Mouse (Mus musculus) bone marrow, adult 2 months (tissue): ENCODE data around the gene Nr5a2. TPM values are rescaled to one million over a fixed set of nuclear protein-coding genes. Genes with fewer than 3 reads are reported as not detected.

Experiments
- H3K27ac ChIP-seq: fragments of 200-500 bp; 2 replicates; pipeline ENCODE4 v1.5.1; 2012; ENCODE audit warnings: low read depth, mild to moderate bottlenecking, control low read depth, inconsistent platforms, low read length; ENCODE audit not compliant: control insufficient read depth, poor library complexity, insufficient read depth
- H3K4me1 ChIP-seq: fragments of 200-500 bp; 2 replicates; pipeline ENCODE4 v1.6.1; 2011; ENCODE audit warnings: low read length; ENCODE audit not compliant: control insufficient read depth, insufficient read depth
- H3K4me3 ChIP-seq: fragments of 200-500 bp; replicated peaks from 2 replicates; pipeline ENCODE3; 2011; ENCODE audit warnings: mild to moderate bottlenecking, low read depth, low read length, control low read depth; ENCODE audit not compliant: control insufficient read depth
- CTCF ChIP-seq: fragments of 200-500 bp; IDR thresholded peaks from 2 replicates; pipeline ENCODE4 v1.5.1; 2011; ENCODE audit warnings: low read length, control low read depth; ENCODE audit not compliant: control insufficient read depth, insufficient read depth
- POLR2A ChIP-seq: fragments of 200-500 bp; IDR thresholded peaks from 2 replicates; pipeline ENCODE4 v1.6.1; 2011; ENCODE audit warnings: low read depth, mild to moderate bottlenecking, control low read depth, low read length, borderline replicate concordance; ENCODE audit not compliant: control insufficient read depth
- WGBS: fragments of 180-500 bp; shearing (Covaris S2); methylation state at CpG from one replicate; pipeline ENCODE4 v1.1.7; 2018; 5-methylcytosine and 5-hydroxymethylcytosine counted together
- polyA plus RNA-seq: library from polyadenylated mRNA; stranded (reverse); fragments of >200 nt; gene quantifications from 2 replicates; pipeline ENCODE4 v1.2.4, GENCODE M21; 2011; ENCODE audit warnings: low replicate concordance; ENCODE audit not compliant: missing spikeins, insufficient read depth, insufficient read length

The Nr5a2 gene
- polyA plus RNA-seq, 1 experiment = 2.3 TPM

- 89% methylated on average over 5 of the region's 5 CpGs for WGBS
- Histone ChIP-seq H3K4me3 (no peak overlapping the region), H3K4me1 (no peaks in the 10 kb centered on the region), H3K27ac (no peak overlapping the region)
- TF ChIP-seq CTCF (no peak), POLR2A (no peak)
These were observed 29.2 kb downstream of the Nr5a2 start for GRCm38 (mm10) chr1:136931026-136931425.

GRCm38 (mm10) chr1:136929743-136930142, 30.5 kb downstream of the Nr5a2 start:
- no peak for TF ChIP-seq POLR2A
- no peak for TF ChIP-seq CTCF
- 81% methylated on average over 6 of the region's 6 CpGs for WGBS
- Histone ChIP-seq H3K4me1 (no peaks in the 10 kb centered on the region), H3K4me3 (no peak overlapping the region), H3K27ac (no peak overlapping the region)

GRCm38 (mm10) chr1:136927428-136927827, 32.8 kb downstream of the Nr5a2 start:
- WGBS = 67% methylated on average over 9 of the region's 9 CpGs
- no peak overlapping the region for H3K4me3 ChIP-seq
- no peaks in the 10 kb centered on the region for H3K4me1 ChIP-seq
- no peak for TF ChIP-seq CTCF
- TF ChIP-seq POLR2A = no peak
- no peak overlapping the region for H3K27ac ChIP-seq

- no peaks in the 10 kb centered on the region for H3K4me1 ChIP-seq
- H3K4me3 ChIP-seq = no peak overlapping the region
- H3K27ac ChIP-seq = no peak overlapping the region
- 33% methylated on average over 3 of the region's 3 CpGs for WGBS
- TF ChIP-seq CTCF = no peak
- TF ChIP-seq POLR2A = no peak
These were observed 34.2 kb downstream of the Nr5a2 start for GRCm38 (mm10) chr1:136926026-136926425.

- WGBS = 83% methylated on average over 4 of the region's 4 CpGs
These were observed 40.2 kb downstream of the Nr5a2 start for GRCm38 (mm10) chr1:136920089-136920488.

GRCm38 (mm10) chr1:136918791-136919190, 41.5 kb downstream of the Nr5a2 start:
- TF ChIP-seq POLR2A (no peak), CTCF (no peak)
- Histone ChIP-seq H3K4me1 (no peaks in the 10 kb centered on the region), H3K27ac (no peak overlapping the region), H3K4me3 (no peak overlapping the region)
- 29% methylated on average over 9 of the region's 9 CpGs for WGBS

More at GRCm38 (mm10) chr1:136920089-136920488, 40.2 kb downstream of the Nr5a2 start:
- no peak overlapping the region for H3K4me3 ChIP-seq
- H3K27ac ChIP-seq = no peak overlapping the region
- TF ChIP-seq CTCF (no peak), POLR2A (no peak)
- no peaks in the 10 kb centered on the region for H3K4me1 ChIP-seq

- WGBS = 4% methylated on average over 11 of the region's 11 CpGs
- no peak overlapping the region for H3K4me3 ChIP-seq
- no peak overlapping the region for H3K27ac ChIP-seq
- no peaks in the 10 kb centered on the region for H3K4me1 ChIP-seq
- no peak for TF ChIP-seq POLR2A
- no peak for TF ChIP-seq CTCF
These were observed 44.8 kb downstream of the Nr5a2 start for GRCm38 (mm10) chr1:136915438-136915837.

GRCm38 (mm10) chr1:136911996-136912395, 48.3 kb downstream of the Nr5a2 start:
- 78% methylated on average over 10 of the region's 10 CpGs for WGBS
- Histone ChIP-seq H3K27ac (no peak overlapping the region), H3K4me1 (no peaks in the 10 kb centered on the region), H3K4me3 (no peak overlapping the region)
- no peak for TF ChIP-seq CTCF
- no peak for TF ChIP-seq POLR2A

- no peak overlapping the region for H3K4me3 ChIP-seq
- H3K27ac ChIP-seq = no peak overlapping the region
- H3K4me1 ChIP-seq = no peaks in the 10 kb centered on the region
- WGBS = 76% methylated on average over 2 of the region's 2 CpGs
- TF ChIP-seq CTCF = no peak
- no peak for TF ChIP-seq POLR2A
These were observed 48.7 kb downstream of the Nr5a2 start for GRCm38 (mm10) chr1:136911594-136911860.
